Mouse (Mus musculus): ENCODE results near the gene Hivep1. TPM values are rescaled to one million over a fixed set of nuclear protein-coding genes. Genes with fewer than 3 reads are reported as not detected.
A peak's percentile ranks its signal among the peaks of the same experiment; 100 is the strongest.

Hivep1 gene
- polyA plus RNA-seq, 1 experiment = 15.6 TPM

DNA sequence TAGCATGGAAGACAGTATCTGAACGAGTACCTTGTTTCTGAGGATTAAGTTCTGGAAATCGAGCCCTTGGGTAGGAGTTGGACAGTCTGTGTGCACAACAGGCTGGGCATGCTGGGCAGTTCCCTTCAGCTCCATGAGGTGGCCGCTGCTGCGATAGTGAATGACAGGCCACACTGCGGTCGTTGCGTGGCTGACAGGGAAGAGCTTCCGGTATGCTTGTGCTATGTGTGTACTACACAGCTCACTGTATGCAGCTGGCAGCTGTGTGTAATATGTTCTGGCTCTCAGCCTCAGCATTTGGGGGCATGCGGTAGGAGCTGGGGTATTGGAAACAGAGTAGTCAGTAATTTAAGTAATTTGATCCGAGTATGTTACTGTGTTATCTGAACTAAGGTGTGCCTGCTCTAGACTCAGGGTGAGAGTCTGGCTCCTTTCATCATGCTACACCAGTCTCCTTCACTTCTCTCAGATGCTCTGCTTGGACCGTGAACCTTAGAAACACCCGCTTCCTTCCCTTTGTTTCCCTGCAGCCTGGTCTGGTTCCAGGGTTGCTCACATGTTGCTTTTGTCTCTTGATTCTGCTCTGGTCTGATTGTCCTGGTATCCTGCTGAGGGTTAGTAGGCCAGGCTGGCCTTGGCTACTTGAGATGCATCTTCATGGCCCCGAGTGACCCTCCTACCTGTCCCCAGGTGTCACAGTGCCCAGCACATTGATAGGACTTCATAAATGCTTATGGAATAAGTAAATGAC lies 49.8 kb downstream of the Hivep1 start:
- H3K27me3 ChIP-seq (replicated peaks; ENCODE audit: control insufficient read depth, insufficient read depth, low read length) = no peaks in the 10 kb centered on the region
- TF ChIP-seq POLR2A (IDR thresholded peaks at IDR 0.05; ENCODE audit: low read depth, low read length) (no peak), CTCF (conservative IDR thresholded peaks at IDR 0.05; ENCODE audit: insufficient read depth, insufficient read length, low read depth, low read length) (peak; percentile 37)
- H3K27ac ChIP-seq (ENCODE audit: insufficient read depth, low read depth, low read length) = no peak overlapping the region
- no peaks in the 10 kb centered on the region for H3K36me3 ChIP-seq (ENCODE audit: control insufficient read depth, insufficient read depth, low read length)
- DNase-seq = no peak
- peaks cover 5% of the 10 kb centered on the region; the same call in 1 of the 2 replicates for H3K4me1 ChIP-seq (ENCODE audit: control insufficient read depth, insufficient read depth, low read length)
- no peak overlapping the region for H3K4me3 ChIP-seq (ENCODE audit: insufficient read depth, low read depth, low read length)
- 40% methylated on average over 13 of the region's 13 CpGs for WGBS

DNA sequence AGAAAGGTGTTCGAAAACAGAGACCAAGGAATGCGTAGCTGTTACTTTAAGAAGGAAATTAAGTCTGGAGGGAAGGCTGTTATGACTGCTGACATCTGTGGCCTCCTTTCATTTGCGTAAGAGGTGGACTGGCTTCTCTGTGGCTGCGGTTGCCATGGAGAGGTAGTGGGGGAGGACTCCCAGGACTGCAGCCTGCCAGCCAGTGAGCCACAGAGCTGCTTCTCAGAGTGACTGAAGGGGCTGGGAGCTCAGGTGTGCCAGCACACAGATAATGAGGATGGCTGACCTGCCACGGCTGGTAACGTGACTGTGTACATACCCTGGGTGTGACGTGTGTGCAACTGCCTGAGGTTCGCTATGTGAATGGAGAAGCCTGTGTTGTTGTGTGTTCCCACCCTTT lies 51.2 kb downstream of the Hivep1 start:
- Histone ChIP-seq H3K27ac (ENCODE audit: insufficient read depth, low read depth, low read length) (no peak overlapping the region), H3K4me1 (ENCODE audit: control insufficient read depth, insufficient read depth, low read length) (peaks cover 5% of the 10 kb centered on the region; the same call in 1 of the 2 replicates), H3K4me3 (ENCODE audit: insufficient read depth, low read depth, low read length) (peak overlapping the region; percentile 10; the same call in 1 of the 2 replicates), H3K27me3 (replicated peaks; ENCODE audit: control insufficient read depth, insufficient read depth, low read length) (no peaks in the 10 kb centered on the region), H3K36me3 (ENCODE audit: control insufficient read depth, insufficient read depth, low read length) (no peaks in the 10 kb centered on the region)
- TF ChIP-seq CTCF (conservative IDR thresholded peaks at IDR 0.05; ENCODE audit: insufficient read depth, insufficient read length, low read depth, low read length) = no peak
- TF ChIP-seq POLR2A (IDR thresholded peaks at IDR 0.05; ENCODE audit: low read depth, low read length) = no peak
- WGBS = 38% methylated on average over 8 of the region's 8 CpGs
- peak; percentile 72 for DNase-seq

DNA sequence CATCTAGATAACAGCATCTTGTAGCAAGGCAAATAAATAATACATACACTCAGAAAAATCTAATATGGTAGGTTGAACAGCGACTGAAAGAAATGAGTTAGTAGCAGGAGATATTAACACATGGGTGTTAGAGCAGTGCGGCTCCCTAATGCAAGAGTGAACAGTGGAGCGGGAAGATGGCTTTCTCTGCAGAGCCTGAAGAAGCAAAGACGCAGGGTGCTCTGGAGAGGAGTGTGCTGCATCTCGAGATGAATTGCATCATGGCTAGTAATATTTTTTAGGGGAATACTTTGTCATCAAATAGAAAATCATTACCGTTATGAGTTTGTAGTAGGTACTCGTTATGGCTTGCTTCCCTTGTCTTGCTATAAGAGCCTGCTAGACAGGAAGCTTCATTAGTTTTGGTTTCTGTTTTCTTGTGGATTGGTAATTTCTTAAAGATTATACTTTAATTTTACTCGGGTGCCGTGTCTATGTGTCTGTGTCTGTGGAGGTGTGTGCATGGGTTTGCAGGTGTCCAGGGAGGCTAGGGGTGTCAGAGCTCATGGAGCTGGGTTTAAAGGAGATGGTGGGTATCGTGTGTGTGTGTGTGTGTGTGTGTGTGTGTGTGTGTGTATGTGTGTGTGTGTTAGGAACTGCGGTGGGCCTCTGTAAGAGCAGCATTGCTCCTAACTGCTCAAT lies 51.8 kb downstream of the Hivep1 start:
- WGBS = 70% methylated on average over 11 of the region's 11 CpGs

DNA sequence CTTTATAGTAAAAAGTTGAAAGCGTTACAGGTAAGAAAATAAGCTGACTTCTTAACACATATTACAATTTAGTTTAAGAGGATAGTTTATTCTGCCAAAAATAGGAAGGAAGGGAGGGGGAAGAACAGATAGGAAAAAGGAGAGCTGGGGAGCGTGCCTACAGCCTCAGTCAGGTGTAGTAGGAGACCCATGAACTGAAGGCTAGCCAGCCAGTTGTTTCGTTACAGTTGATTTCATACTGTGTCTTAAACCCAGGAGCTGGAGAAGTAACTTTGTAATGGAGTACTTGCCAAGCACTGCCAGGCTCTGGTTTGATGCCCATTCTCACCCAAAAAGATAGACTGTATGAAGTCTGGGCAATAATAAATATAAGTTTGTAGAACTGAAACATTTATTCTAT lies 52.5 kb downstream of the Hivep1 start:
- 82% methylated on average over 3 of the region's 3 CpGs for WGBS
- no peak overlapping the region for H3K27ac ChIP-seq (ENCODE audit: insufficient read depth, low read depth, low read length)
- H3K36me3 ChIP-seq (ENCODE audit: control insufficient read depth, insufficient read depth, low read length) = no peaks in the 10 kb centered on the region
- TF ChIP-seq POLR2A (IDR thresholded peaks at IDR 0.05; ENCODE audit: low read depth, low read length) = no peak
- no peak for TF ChIP-seq CTCF (conservative IDR thresholded peaks at IDR 0.05; ENCODE audit: insufficient read depth, insufficient read length, low read depth, low read length)
- peaks cover 5% of the 10 kb centered on the region; the same call in 1 of the 2 replicates for H3K4me1 ChIP-seq (ENCODE audit: control insufficient read depth, insufficient read depth, low read length)
- no peak overlapping the region for H3K4me3 ChIP-seq (ENCODE audit: insufficient read depth, low read depth, low read length)
- no peaks in the 10 kb centered on the region for H3K27me3 ChIP-seq (replicated peaks; ENCODE audit: control insufficient read depth, insufficient read depth, low read length)
- DNase-seq = no peak

More for the DNA sequence above, 51.8 kb downstream of the Hivep1 start:
- Histone ChIP-seq H3K4me3 (ENCODE audit: insufficient read depth, low read depth, low read length) (peak overlapping the region; percentile 43; the same call in 1 of the 2 replicates), H3K27me3 (replicated peaks; ENCODE audit: control insufficient read depth, insufficient read depth, low read length) (no peaks in the 10 kb centered on the region), H3K27ac (ENCODE audit: insufficient read depth, low read depth, low read length) (no peak overlapping the region), H3K36me3 (ENCODE audit: control insufficient read depth, insufficient read depth, low read length) (no peaks in the 10 kb centered on the region), H3K4me1 (ENCODE audit: control insufficient read depth, insufficient read depth, low read length) (peaks cover 5% of the 10 kb centered on the region; the same call in 1 of the 2 replicates)
- peak; percentile 21 for DNase-seq
- TF ChIP-seq POLR2A (IDR thresholded peaks at IDR 0.05; ENCODE audit: low read depth, low read length) (no peak), CTCF (conservative IDR thresholded peaks at IDR 0.05; ENCODE audit: insufficient read depth, insufficient read length, low read depth, low read length) (no peak)

DNA sequence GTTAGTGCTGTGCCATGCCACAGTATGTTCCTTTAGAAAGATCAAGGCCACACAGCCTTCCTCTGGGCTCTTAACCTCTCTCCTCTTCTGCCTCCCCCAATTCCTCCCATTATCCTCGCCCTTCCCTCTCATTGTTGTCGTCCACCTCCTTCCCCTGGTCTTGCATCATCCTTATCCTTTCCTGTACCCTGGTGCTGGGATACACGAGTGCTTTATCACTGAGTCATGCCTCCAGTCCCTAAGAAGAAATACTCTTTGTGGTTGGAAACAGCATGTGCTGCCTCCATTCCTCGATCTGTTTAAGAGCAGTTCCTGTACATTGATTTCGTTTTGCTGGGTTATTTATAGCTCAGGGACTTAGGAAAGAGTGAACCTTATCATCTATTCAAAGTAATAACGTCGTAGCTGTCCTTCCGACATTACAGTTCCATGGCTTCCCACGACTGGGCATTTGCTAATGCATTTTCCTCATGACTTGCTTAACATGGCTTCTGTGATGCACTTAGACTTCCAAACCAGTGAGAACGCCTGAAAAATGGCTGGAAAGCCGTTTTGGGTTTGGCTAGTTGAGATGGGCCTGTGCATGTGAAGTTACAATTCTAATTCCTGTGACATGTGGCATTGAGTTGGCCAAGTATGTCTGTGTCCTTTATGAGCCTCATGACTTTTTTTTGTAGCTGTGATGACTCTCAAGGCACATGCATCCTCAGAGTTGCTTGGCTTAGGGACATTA lies 56.8 kb downstream of the Hivep1 start:
- TF ChIP-seq POLR2A (IDR thresholded peaks at IDR 0.05; ENCODE audit: low read depth, low read length) (no peak), CTCF (conservative IDR thresholded peaks at IDR 0.05; ENCODE audit: insufficient read depth, insufficient read length, low read depth, low read length) (no peak)
- no peak for DNase-seq
- H3K4me1 ChIP-seq (ENCODE audit: control insufficient read depth, insufficient read depth, low read length) = no peaks in the 10 kb centered on the region
- H3K27ac ChIP-seq (ENCODE audit: insufficient read depth, low read depth, low read length) = no peak overlapping the region
- 66% methylated on average over 11 of the region's 11 CpGs for WGBS
- H3K36me3 ChIP-seq (ENCODE audit: control insufficient read depth, insufficient read depth, low read length) = no peaks in the 10 kb centered on the region
- no peak overlapping the region for H3K4me3 ChIP-seq (ENCODE audit: insufficient read depth, low read depth, low read length)
- no peaks in the 10 kb centered on the region for H3K27me3 ChIP-seq (replicated peaks; ENCODE audit: control insufficient read depth, insufficient read depth, low read length)

DNA sequence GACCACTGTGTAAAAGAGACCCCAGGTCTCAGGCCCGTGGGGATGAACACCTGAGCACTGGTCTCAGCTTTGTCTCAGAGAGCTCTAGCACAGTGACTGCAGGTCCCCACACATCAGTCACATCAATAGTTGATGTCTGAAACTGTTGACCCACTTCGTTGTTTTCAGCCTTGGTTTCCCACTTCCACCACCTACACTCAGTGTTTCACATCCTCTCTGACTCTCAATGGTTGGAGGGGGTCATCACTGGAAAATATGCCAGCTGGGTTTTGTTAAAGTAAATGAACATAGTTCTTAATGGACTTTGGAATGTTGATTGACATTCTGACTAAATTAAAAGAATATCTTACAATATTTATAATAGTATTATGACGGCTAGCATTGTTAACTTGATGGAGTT lies 58.6 kb downstream of the Hivep1 start:
- no peaks in the 10 kb centered on the region for H3K27me3 ChIP-seq (replicated peaks; ENCODE audit: control insufficient read depth, insufficient read depth, low read length)
- 94% methylated on average over 3 of the region's 3 CpGs for WGBS
- DNase-seq = no peak
- no peaks in the 10 kb centered on the region for H3K36me3 ChIP-seq (ENCODE audit: control insufficient read depth, insufficient read depth, low read length)
- TF ChIP-seq POLR2A (IDR thresholded peaks at IDR 0.05; ENCODE audit: low read depth, low read length) = no peak
- TF ChIP-seq CTCF (conservative IDR thresholded peaks at IDR 0.05; ENCODE audit: insufficient read depth, insufficient read length, low read depth, low read length) = no peak
- no peaks in the 10 kb centered on the region for H3K4me1 ChIP-seq (ENCODE audit: control insufficient read depth, insufficient read depth, low read length)
- no peak overlapping the region for H3K27ac ChIP-seq (ENCODE audit: insufficient read depth, low read depth, low read length)
- no peak overlapping the region for H3K4me3 ChIP-seq (ENCODE audit: insufficient read depth, low read depth, low read length)

All from kidney, adult 2 months (tissue).